Mouse (Mus musculus): ENCODE data around the gene 4930447F04Rik. TPM values are rescaled to one million over a fixed set of nuclear protein-coding genes. Genes with fewer than 3 reads are reported as not detected.

The 4930447F04Rik gene
- polyA plus RNA-seq (2017; shearing (Covaris generic)), result not detected

DNA sequence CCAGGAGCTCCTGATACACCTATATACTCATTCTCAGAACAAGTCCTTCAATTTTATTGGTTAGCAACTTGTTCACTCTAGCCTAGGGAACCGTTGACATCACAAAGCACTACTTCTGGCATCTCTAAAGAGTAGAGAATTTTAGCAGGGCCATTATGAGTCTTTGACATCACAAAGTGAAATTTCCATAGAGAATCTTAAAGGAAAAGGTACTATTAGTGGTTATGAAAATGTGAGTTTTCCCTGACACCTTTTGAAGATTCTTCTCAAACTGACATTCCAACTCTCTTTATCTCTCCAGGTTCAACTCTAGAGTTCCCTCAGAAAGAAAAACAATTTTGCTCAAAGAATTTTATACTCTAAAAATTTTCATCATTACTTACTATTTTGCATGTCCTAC, at the start of gene 4930447F04Rik:
4930447F04Rik (minus strand) TSS at position 101 of the 400 bp plus-strand sequence.

Data from activated CD4-positive, CD25-positive, alpha-beta regulatory T cell (primary cell).